Mouse (Mus musculus) E14TG2a.4 (cell line): Measurements from ENCODE around the gene Zfyve19.

Experiments used
- CTCF ChIP-seq: conservative IDR thresholded peaks from 2 replicates; pipeline ENCODE4 v1.5.1; 2014; ENCODE audit warnings: low read length
- NANOG ChIP-seq: IDR thresholded peaks from 2 replicates; pipeline ENCODE4 v1.6.1; 2014; ENCODE audit warnings: borderline replicate concordance, low read length, mixed read lengths

DNA sequence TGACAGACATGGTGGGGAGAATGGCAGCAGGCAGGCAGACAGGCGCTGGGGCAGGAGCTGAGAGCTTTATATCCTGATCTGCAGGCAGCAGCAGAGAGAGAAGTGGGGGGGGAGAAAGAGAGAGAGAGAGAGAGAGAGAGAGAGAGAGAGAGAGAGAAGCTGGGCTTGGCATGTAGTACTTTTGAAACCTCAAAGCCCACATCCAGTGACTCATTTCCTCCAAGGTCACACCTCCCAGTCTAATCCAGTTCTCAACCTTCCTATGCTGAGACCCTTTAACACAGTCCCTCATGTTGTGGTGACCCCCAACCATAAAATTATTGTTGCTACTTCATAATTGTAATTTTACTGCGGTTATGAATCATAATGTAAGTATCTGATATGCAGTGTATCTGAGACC is 38.1 kb upstream of the Zfyve19 start:
- TF ChIP-seq CTCF (no peak), NANOG (no peak)
